Mouse (Mus musculus): ENCODE measurements at regions not wholly inside any gene's neighbourhood (a gene's known extent, or its start where the extent isn't known, plus 50 kb on each side); places are given as distances from the start of the nearest gene placed in this dataset.

DNA sequence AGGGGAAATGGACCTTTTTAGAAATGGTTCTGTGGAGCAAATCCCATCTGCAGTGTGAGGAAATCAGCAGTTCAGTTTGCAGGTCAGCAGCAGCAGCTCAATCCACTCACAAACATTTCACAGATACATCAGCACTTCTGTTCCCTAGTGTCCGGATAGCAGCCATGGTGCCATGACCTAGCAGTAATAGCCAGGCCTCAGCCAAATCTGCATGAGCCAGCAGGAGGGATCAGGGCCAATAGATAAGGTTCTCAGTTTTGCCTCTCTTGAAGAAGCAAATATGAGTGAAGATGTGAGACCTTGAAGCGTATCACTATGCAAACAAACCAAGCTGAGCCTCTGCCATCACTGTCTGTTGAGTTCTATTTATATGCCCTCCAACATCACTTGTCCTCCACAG is 380.7 kb upstream of the Chrm3 start:
- no peak for DNase-seq (ENCODE audit: low spot score in 2 of 2)
- intact Hi-C loops (cut with DNase I) = no loop called here

DNA sequence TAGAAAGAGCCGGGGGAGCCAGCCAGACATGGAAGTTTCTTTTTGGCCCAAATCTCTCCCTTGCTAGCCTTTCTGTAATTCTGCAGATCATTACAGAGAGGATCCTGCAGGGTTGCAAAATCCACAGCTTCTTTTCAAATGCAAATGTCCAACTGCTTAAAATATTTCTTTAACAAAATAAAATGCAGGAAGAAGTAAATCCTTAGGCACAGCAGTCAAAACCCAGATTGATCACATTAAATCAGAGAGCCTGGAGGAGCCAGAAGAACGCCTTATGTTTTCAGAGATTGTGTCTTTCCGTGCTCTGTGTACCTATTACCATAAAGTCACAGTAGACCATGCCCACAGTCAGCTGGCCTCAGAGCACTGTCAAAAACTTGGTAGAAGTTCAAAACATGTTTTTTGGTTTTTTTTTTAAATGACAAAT is 365.1 kb upstream of the Chrm3 start:
- DNase-seq (ENCODE audit: low spot score in 2 of 2) = no peak
- intact Hi-C loops (cut with DNase I) = no loop called here

GRCm38 (mm10) chr13:10725335-10725734 is 364.7 kb upstream of the Chrm3 start:
- intact Hi-C loops (cut with DNase I) = no loop called here
- DNase-seq (ENCODE audit: low spot score in 2 of 2) = no peak

DNA sequence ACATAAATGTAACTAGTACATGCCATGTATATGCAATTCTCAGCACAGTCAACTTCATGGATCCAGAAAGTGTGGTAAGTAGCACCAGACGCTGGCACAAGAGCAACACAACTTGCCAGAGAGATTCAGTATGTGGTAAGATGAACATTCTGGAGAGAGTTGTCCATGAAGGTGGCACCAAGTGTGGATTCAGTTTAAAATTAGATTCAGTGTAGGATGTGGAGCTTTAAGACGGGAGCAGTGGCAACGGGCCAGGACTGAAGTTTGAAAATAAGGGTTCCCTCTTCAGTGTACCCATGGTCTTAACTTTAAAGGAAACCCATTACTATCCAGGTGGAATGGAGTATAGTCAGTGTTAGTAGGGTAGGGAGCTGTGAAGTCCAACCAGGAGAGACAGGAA is 360.0 kb upstream of the Chrm3 start:
- intact Hi-C loops (cut with DNase I) = no loop called here
- peak in 1 of 2 experiments; percentile 65 for DNase-seq (ENCODE audit: low spot score in 2 of 2)

DNA sequence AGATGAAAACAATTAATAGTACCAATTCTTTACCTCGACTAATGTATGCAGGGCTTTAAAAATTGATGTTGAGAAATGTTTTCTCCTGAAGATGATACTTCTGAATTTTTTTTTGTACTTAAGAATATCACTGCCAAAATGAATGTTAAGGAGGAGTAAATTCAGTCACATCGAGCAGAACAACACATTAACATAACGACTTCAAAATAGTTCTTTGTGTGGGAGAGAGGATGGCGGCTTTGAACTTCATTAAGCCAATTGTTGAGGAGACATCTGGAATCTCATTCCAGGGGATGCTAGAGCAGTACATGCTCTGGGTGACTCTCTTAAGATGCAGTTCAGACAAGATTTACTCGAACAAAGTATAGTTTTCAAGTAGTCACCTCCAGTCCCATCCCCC is 350.8 kb upstream of the Chrm3 start:
- intact Hi-C loops (cut with DNase I) = loop anchor here (10.0 kb wide), 1 partner anchor 477 kb away; no protein-coding TSS in a partner anchor
- peak in 1 of 2 experiments; percentile 58 for DNase-seq (ENCODE audit: low spot score in 2 of 2)

GRCm38 (mm10) chr13:10710909-10711308 is 350.3 kb upstream of the Chrm3 start:
- intact Hi-C loops (cut with DNase I) = loop anchor here (10.0 kb wide), 1 partner anchor 476 kb away; no protein-coding TSS in a partner anchor
- DNase-seq (ENCODE audit: low spot score in 2 of 2) = no peak

GRCm38 (mm10) chr13:10697146-10697545 is 336.5 kb upstream of the Chrm3 start:
- intact Hi-C loops (cut with DNase I) = no loop called here
- no peak for DNase-seq (ENCODE audit: low spot score in 2 of 2)

- intact Hi-C loops (cut with DNase I) = no loop called here
- no peak for DNase-seq (ENCODE audit: low spot score in 2 of 2)
Observed at GRCm38 (mm10) chr13:10696181-10696977, 335.7 kb upstream of the Chrm3 start.

GRCm38 (mm10) chr13:10691307-10691706 is 330.7 kb upstream of the Chrm3 start:
- intact Hi-C loops (cut with DNase I) = no loop called here
- DNase-seq (ENCODE audit: low spot score in 2 of 2) = no peak

- intact Hi-C loops (cut with DNase I) = no loop called here
- no peak for DNase-seq (ENCODE audit: low spot score in 2 of 2)
Observed at GRCm38 (mm10) chr13:10687379-10687778, 326.7 kb upstream of the Chrm3 start.

GRCm38 (mm10) chr13:10654086-10654422 is 293.4 kb upstream of the Chrm3 start:
- no peak for DNase-seq (ENCODE audit: low spot score in 2 of 2)
- intact Hi-C loops (cut with DNase I) = no loop called here

DNA sequence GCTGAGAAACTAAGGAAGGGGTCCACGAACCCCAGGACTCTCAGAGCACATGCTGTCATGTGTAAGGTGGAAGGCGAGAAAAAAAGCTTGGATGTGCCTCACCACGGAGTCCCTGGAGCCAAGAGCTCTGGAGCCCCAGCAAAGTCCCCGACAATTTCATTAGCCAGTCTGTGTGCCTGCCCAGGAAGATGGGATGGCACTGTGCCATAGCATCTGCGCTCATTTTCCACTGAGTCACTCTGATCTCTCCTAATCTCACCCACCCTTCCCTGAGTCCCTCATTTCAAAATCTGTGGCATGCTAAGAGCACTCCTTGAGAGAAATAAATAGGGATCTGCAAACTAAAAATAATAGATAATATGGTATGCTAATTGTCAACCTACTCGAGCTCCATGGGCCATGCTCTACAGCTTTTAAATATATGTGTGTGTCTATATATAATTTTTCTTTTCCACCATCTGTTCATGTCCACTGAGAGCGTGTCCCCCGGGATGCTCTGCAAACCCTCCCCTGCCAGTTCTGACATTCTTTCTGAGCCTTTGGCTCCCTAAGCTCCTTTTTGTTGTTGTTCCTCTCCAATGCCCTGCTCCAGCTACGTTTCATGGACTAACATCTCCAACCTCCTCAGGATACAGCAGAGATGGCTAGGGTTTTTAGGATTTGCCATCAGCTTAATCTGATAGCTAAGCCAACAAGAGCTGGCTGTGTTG is 292.9 kb upstream of the Chrm3 start:
- intact Hi-C loops (cut with DNase I) = no loop called here
- peak; percentile 63 to 86 for DNase-seq (ENCODE audit: low spot score in 2 of 2)

DNA sequence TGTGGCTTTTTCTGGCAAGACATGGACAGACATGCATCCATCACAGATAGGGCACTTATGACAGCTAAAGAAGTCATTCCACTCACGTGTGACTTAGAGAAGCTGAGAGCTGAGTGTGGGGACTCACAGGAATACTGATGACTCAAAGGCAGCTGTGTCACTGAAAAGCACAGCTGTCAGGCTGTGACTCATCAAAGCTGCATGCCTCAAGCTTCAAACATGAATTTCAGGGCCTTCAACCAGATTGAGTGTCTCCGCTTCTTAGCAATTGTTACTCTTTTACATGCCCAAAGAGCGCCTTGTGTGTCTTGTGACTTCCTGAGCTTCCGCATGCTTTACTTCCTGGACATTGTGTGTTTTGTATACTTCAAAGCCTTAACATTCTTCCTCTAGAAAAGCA is 276.2 kb upstream of the Chrm3 start:
- peak; percentile 32 to 79 for DNase-seq (ENCODE audit: low spot score in 2 of 2)
- intact Hi-C loops (cut with DNase I) = no loop called here

DNA sequence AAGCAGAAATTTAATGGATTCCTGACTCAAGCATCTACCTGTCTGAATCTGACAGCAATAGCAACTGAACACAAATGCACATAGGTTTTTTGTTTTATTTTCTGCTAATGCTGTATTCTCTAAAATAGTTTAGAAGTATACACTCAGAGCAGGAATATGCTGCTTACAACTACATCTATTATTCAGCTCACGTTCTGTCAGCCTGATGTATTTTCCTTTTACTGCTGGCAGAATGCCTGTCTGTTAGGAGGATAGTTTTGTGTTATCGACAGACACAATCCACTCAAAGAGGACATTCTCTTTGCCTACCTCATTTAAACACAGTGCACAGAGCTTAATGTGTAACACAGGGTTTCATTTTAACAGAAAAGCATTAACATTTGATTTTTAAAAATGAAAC is 269.8 kb upstream of the Chrm3 start:
- intact Hi-C loops (cut with DNase I) = no loop called here
- no peak for DNase-seq (ENCODE audit: low spot score in 2 of 2)

- intact Hi-C loops (cut with DNase I) = no loop called here
- DNase-seq (ENCODE audit: low spot score in 2 of 2) = no peak
Observed at GRCm38 (mm10) chr13:10619661-10620060, 259.0 kb upstream of the Chrm3 start.

DNA sequence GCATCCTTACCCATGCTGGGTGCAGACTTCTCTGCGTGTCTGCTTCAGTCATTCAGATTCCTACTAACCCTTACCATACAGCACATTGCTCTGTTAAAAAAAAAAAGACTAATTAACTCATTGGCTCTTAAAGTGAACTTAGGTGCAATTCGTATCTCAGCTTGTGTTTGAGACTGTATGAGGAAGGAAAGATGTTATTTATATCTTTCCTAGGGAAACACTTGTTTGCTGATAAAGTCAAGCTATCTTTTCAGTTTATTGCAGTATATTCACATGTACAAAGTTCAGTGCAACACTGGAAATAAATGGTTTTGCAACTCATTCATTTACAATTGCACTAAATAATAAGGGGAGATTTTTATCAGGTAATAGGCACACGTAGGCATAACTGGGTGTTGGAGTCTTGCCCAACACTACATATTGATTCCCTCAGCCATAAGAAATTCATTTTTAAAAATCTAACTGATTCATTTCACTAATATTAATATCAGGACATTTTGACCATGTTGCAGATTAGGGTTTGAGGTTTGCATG is 257.8 kb upstream of the Chrm3 start:
- DNase-seq (ENCODE audit: low spot score in 2 of 2) = no peak
- intact Hi-C loops (cut with DNase I) = no loop called here

DNA sequence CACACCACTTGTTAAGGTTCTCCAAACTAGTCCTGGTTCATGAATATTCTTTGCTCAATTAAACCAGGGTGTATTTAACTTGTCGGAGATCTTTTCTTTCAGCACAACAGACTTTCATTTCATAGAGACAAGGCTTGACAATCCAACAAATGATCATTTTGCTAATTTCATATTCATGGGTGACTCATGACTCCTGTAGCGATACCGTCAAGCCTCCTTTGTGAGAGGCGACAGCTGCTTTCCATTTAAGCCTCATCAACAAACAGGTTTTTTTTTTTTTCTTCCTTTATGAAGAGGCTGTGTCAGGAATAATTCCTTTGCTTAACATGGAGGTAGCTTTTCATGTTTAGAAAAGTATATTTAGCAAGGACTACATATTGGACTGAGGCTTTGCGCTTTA is 214.3 kb upstream of the Chrm3 start:
- intact Hi-C loops (cut with DNase I) = no loop called here
- DNase-seq (ENCODE audit: low spot score in 2 of 2) = peak in 1 of 2 experiments; percentile 67

DNA sequence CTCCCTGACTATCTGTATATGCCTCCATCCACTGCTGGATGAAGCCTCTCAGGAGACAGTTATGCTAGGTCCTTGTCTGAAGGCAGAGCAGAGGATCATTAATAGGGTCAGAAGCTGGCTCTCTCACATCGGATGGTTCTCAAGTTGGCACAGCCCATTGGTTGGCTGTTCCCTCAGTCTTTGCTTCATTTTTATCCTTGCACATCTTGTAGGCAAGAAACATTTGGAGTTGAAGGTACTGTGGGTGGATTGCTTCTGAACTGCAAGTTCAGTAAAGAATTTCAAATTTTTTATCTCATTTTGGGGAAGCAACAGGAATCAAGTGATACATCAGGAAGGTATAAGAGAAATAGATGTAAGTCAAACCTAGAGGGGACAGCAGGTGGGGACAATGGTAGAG is 206.2 kb upstream of the Chrm3 start:
- peak in 1 of 2 experiments; percentile 44 for DNase-seq (ENCODE audit: low spot score in 2 of 2)
- intact Hi-C loops (cut with DNase I) = no loop called here

GRCm38 (mm10) chr13:10557559-10557958 is 196.9 kb upstream of the Chrm3 start:
- intact Hi-C loops (cut with DNase I) = no loop called here

GRCm38 (mm10) chr13:10554595-10554994 is 193.9 kb upstream of the Chrm3 start:
- no peak for DNase-seq (ENCODE audit: low spot score in 2 of 2)
- intact Hi-C loops (cut with DNase I) = no loop called here

More at GRCm38 (mm10) chr13:10557559-10557958, 196.9 kb upstream of the Chrm3 start:
- no peak for DNase-seq (ENCODE audit: low spot score in 2 of 2)

GRCm38 (mm10) chr13:10542723-10543122 is 182.1 kb upstream of the Chrm3 start:
- intact Hi-C loops (cut with DNase I) = no loop called here
- no peak for DNase-seq (ENCODE audit: low spot score in 2 of 2)
